Mouse (Mus musculus): ENCODE results near the gene Tchp.

- TF ChIP-seq CTCF (IDR thresholded peaks at IDR 0.05; ENCODE audit: control insufficient read depth, insufficient read depth, insufficient replicate concordance, low read depth, low read length) (no peak), POLR2A (IDR thresholded peaks at IDR 0.05; ENCODE audit: control insufficient read depth, low read depth, low read length) (no peak)
Observed at GRCm38 (mm10) chr5:114771796-114772195, 64.2 kb downstream of the Tchp start.

Measured in testis, adult 2 months (tissue).